Mouse (Mus musculus): ENCODE results near the gene Olfr572.

Olfr572 gene

DNA sequence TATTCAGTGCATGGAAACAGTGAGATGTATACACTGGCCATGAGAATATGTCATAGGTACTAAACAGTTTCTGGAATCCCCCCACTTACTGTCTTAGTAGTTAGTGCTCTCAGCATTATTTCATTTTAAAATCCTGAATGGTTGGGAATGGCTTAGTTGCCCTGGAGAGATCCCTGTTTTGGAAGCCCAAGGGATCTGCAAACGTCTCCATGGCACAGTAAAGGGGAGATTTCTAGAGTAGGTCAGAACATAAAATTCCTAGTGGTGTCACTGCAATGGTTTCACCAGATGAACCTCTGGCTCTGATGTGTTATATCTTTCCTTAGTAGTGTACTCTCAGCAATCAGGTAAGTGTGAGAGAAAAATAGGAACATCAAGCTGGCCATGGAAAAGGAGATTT lies at the start of gene Olfr572:
TSS of gene Olfr572 (plus strand) at position 301 of the 400 bp plus-strand sequence.
- DNase-seq: no peak

DNA sequence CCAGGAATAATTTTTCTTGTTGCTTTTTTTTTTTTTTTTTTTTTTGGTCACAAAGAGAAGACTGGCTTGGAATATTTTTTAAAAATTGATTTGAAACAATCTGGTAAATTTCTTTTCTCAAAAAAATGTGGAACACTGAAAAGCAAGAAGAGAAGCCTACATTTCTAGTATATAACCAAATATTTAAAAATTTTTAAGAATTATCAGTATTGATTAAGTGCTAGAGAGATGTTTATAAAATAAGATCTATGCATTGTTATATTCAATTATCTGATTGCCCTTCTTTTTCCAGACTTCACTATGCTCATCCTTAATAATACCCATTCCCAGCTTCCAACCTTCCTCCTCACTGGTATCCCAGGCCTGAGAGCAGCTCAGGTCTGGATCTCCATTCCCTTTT lies 47.4 kb upstream of the Olfr572 start, which contains the start of gene Olfr568:
TSS of gene Olfr568 (plus strand) at position 301 of the 400 bp plus-strand sequence.
- DNase-seq: no peak

DNA sequence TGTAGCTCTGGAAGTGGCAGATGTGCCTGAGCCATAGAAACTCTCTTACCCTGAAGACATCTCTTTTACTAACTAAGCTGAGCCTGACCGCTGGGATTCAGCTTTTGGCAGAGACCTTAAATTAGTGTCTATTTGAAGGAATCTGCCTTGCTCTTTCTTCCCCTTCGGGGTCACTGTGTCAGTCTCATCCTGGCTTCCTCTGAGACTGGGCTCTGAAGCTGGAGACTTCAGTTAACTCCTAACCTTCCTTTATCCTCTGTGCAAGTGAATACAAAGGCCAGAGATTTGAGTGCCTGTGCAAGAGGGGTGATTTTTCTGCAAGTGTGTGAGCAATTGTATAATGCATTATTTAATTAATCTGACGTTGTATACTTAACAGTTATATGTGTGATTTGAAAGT lies 33.4 kb upstream of the Olfr572 start, which contains the start of gene Olfr569:
TSS of gene Olfr569 (minus strand) at position 101 of the 400 bp plus-strand sequence.
- DNase-seq: no peak

DNA sequence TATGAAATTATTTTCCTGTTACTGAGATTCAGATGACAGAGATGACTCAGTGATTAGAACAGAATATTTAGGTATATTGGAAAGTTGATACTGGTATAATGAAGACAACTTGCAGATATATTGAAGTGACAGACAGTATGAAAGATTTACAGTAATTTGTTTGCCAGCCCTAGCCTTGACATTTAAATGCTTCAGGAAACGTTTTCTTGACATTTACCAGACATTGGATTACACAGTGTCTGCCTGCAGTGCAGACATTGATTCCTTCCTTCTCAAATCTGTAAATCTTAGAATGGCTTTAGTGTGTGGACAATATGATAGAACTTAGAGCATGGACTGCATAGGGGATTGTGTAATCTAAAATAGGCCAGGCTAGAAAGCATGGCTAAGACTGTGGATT lies 8.9 kb upstream of the Olfr572 start:
- no peak for DNase-seq

- no peak for DNase-seq
Measured at GRCm38 (mm10) chr7:102916405-102916804, 7.8 kb upstream of the Olfr572 start.

GRCm38 (mm10) chr7:102917032-102917875 lies 7.0 kb upstream of the Olfr572 start, which contains the start of gene Olfr571:
TSS of gene Olfr571 (minus strand) at chr7:102917536.
- no peak for DNase-seq

- DNase-seq: peak; percentile 71
Measured at GRCm38 (mm10) chr7:102919632-102920031, 4.6 kb upstream of the Olfr572 start.

DNA sequence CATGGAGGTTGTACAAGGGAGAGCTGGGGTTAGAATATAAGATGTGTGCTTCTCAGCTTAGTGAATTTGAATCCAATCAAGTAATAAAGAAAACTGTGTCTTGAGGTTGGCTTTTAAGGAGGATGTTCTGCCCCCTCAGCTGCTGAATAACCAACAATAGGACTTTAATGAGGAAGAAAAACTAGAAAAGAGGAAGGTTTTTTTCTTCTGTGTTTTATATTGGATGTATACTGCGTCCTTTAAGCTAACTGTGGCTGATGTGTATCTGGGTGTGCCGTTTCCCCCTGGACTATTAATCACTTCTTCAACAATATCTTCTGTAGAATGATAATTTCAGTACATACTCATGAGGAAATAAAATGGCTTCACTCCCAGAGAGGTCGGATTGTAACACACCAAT lies 2.9 kb downstream of the Olfr572 start:
- no peak for DNase-seq

GRCm38 (mm10) chr7:102942475-102942874 lies 18.3 kb downstream of the Olfr572 start, which contains the start of gene Olfr573-ps1:
TSS of gene Olfr573-ps1 (minus strand) at chr7:102942575.
- no peak for DNase-seq

DNA sequence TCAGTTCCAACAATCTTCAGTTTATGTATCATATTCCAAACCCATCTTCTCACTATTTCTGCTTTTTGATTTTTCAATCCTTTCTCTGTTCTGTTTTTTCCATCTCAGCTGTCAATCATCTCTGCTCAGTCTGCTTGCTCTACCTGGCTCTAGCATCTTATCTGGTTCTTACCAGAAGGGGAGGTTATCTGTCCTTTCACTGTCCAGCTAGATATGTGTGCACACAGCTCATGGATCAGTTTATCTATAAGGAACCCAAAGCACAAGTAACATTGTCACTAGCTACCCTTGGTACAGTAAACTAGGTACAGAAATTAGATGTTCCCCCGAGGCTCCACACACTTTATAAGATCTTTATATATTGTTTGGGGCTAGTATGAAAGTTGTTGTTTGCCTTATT lies 19.2 kb downstream of the Olfr572 start:
- DNase-seq: no peak

- no peak for DNase-seq
Measured at GRCm38 (mm10) chr7:102948167-102948566, 24.0 kb downstream of the Olfr572 start, which contains the start of gene Olfr574. TSS of gene Olfr574 (plus strand) at chr7:102948467.

GRCm38 (mm10) chr7:102950732-102951131 lies 26.5 kb downstream of the Olfr572 start:
- no peak for DNase-seq

- no peak for DNase-seq
Measured at GRCm38 (mm10) chr7:102958137-102958536, 33.9 kb downstream of the Olfr572 start.

DNA sequence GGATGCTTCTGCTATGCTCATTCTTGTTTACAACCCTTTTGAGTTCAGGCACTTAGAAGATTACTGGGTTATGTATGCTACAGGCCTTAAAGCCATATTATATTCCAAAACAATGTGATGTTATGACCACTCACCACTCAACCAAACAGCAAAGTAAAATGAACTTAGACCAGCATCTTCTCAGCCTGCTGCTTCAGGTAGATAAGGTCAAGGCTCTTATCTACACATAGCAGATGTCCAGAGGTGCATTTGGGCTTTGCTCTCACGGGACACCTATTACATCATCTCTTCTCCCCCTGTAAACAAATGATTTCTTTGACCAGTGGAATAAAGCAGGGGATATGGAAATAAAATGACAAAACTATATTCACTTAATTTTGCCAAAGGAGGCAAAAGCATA lies 34.4 kb downstream of the Olfr572 start, which contains the start of gene Olfr575:
TSS of gene Olfr575 (minus strand) at position 183 of the 400 bp plus-strand sequence.
- DNase-seq: no peak

DNA sequence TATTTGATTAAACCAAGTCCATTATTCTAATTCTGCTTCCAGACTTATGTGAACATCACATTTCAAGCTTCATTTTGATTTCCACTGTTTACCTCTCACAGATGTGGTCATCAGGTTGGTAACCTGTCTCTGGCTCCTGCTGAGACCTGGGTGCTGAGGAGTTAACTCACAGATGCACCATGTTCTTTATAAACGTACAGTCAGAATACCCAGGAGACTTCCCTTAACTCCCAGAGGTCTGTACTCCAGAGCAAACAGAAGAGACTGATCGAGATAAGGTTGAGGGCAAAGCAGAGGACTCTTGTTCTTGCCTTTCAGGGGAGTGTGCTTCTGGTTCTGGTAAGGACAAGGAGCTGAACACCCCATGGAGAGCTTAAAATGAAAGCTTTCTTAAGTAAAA lies 38.2 kb downstream of the Olfr572 start, which contains the start of gene Olfr576:
TSS of gene Olfr576 (plus strand) at position 301 of the 400 bp plus-strand sequence.
- DNase-seq: no peak

GRCm38 (mm10) chr7:102974399-102974798 lies 50.2 kb downstream of the Olfr572 start:
- DNase-seq: no peak

GRCm38 (mm10) chr7:102975843-102976242 lies 51.6 kb downstream of the Olfr572 start, which contains the start of gene Olfr577:
TSS of gene Olfr577 (minus strand) at chr7:102975943.
- DNase-seq: no peak

Measured in retina, postnatal 1 day (tissue).